Mouse (Mus musculus): ENCODE data around the gene Siah2.

Gene Siah2

DNA sequence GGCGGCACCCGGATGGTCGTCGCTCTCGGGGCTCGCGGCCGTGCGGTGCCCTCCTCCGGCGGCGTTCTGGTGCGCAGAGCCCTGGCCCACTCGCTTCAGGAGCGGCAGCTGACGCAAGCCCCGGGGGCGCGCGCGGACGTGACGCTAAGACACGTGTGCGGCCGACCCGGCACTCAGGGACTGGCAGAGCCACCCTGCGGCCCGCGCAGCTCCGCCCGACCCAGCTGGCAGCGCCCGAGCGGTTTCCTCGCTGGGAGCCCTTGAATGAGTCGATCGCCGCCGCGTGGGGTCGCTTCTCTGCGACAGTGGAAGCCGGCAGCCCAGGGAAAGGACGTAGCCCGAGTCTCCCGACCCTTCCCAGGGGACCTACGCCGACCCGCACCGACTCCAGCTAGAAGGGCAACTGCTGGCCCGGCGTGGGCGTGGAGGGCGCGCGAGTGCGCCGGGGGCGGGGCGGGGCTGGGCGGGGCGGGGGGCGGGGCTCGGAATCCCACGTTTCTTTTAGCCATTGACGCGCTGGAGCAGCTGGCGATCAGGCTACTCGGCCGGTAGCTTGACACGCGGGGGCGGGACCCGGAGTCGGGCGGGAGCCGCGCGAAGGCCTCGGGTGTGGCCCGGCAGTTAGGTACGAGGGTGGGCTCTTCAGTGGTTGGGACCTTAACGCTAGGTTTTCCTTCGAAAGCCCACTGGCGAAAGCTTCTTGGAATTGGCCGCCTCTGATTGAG is at the start of gene Siah2:
Gene Siah2, minus strand, starts transcription at position 404 of the 725 bp plus-strand sequence.
- DNase-seq: peak; percentile 91

DNA sequence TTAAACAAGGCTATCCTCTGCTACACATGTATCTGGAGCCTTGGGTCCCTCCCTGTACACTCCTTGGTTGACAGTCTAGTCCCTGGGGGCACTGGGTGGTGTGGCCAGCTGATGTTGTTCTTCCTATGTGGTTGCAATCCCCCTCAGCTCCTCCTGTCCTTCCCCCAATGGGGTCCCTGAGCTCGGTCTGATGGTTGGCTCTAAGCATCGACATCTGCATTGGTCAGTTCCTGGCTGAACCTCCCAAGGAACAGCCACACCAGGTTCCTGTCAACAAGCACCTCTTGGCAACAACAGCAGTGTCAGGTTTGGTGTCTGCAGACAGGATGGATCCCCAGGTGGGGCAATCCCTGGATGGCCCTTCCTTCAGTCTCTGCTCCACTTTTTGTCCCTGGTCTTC is 47.3 kb upstream of the Siah2 start:
- no peak for DNase-seq

DNA sequence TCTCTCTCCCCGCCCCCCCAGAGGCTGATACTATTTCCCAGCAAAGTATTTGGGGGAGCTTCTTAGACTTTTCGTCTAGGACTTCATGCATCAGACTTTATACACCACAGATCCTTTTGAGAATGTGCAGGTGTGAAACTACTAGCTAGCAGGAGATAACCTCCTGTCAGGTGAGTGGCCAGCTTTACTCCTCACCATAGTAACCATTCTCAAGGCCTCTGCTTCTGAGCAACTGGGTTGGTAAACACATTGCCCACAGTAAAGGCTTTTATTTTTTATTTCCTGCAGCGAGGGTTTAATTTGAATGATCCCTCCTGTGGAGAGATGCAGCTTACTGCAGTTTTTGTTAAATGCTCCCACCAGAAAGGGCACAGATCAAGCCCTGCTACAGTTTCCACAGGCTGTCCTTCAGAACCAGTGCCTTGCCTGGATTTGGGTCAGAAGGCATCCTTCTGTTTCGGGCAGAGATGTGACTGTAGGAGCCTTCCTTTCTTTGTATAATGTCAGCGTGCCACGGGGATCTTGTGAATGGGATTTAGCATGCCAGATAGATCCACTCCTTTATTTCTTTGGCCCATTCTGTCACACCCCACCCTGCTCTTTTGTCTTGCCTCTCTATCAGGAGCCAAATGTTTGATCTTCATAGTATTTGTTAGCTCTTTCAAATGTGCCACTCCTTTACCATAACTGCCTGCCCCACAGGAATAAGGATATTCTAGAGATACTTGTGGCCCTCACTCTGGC is 46.3 kb upstream of the Siah2 start:
- DNase-seq: no peak

DNA sequence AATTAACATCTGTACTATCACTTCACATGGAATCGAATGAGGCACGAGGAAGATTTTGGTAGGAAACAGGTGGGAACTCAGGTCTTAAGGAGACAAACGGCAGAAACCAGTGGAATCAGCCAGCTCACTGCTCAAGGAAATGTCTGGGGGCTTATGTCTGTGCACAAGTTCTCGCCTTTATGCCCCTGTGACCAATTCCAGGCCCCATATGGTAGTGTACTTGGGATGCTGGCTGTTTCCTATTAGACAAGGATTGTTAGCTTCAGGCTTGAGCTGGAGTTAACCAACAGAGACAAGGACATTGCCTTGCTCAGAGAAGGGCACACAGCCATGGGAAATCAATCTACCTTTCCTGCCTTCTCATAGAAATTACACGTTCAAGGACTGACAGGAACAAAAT is 39.3 kb upstream of the Siah2 start:
- no peak for DNase-seq

DNA sequence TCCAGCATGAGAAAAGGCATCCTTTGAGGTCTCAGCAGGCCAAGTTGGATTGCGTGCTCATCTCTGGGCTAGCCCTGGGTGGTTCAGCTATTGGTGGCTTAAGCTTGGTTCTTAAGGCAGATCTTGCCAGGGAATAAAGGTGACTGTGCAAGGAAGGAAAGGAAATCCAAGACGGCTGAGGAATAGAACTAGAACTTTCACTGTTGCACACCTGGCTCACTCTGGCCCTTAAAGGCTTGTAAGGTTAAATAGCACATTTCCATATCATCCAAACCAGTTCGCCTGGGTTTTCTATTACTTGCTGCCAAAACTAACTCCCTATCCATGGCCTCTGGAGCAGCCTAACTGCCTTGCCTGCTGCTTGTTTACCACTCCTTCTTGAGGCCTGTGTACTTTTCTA is 38.4 kb upstream of the Siah2 start:
- no peak for DNase-seq

DNA sequence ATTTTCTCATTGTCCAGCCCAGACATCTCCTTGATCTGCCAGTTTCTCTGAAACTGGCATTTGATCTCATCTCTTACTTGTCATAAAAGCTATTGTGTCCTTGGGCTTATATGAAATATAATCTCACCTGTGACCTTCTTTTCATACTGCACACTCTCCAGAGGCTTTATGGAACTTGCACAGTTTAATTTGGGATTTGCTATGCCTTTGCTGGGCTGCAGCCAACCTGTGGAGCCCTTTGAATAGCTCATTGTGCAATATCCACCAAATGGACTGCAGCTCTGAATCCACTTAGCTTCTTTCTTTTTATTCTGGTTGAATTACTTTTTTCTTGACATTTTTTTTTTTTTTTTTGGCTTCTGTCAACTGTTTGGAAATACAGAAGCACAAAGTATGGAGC is 37.3 kb upstream of the Siah2 start:
- DNase-seq: no peak

DNA sequence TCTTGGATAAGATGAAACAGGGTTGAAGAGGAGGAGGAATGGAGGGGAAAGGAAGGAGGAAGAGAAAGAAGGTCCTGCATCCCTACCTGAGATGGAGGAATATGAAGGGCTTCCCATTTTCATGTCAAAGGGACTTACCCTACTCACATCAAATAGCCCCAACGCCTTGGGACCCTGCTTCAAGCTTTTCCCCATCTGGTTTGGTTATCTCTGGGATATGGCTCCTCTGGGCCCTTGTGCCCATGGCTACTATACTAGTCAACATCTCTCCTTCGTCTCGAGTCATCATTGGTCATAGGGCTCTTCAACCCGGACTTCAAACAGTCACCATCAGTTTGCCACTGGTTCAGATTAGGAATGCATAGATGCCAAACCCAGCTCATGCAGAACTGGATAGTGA is 35.4 kb upstream of the Siah2 start:
- DNase-seq: no peak

DNA sequence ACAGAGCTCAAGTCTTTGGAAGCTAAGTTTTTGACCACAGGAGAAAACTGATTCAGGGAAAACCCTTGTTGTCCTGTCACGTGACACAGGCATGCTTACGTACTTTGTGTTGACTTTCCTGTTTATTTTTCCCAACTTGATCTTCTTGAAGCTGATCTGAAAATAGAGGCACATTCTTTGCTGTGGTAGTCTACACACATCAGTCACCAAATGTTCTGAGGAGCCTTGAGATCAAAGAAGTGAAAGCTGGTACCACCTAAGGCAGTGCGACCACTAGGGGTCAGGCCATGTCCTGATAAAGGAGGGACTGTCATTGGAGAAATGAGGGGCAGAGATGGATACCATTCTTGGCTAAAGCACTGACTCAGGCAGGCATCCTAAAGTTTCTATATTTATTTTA is 34.8 kb upstream of the Siah2 start:
- DNase-seq: peak; percentile 26

DNA sequence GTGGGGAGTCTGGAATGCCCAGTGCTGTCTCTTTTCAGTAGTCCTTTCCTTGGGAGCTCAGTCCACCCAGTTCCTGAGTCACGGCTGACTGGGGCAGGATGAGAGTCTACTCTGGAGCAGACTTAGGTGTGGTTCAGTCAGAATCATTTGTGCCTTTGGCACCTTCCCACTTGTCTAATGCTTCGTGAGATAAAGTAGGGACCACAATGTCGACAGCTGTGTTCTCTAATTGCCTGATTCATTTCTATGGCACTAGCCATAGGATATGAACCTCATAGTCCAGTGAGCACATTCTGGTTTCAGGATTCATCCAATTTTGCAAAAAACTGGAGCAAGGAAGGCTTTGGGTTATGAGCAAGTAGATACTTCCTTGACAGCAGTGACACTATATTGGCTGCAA is 34.2 kb upstream of the Siah2 start:
- no peak for DNase-seq

DNA sequence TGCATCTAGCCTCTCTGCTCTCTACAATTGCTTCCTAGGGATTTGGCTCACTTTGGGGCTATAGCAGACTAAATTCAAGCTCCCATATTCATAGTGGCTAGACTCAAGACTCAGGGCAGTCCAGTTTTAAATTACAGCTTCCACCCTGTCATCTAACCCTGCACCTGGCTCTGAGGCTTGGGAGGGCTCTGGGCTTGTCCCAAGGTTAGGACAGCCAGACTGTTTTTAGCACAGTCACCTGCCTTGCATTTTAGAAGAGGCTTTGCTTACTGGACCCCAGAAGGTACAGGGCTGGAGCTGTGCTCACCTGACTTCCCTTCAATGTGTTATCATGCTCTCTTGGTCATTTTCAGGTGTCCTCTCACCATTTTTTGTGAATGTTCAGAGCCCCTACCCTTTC is 32.6 kb upstream of the Siah2 start:
- DNase-seq: no peak

DNA sequence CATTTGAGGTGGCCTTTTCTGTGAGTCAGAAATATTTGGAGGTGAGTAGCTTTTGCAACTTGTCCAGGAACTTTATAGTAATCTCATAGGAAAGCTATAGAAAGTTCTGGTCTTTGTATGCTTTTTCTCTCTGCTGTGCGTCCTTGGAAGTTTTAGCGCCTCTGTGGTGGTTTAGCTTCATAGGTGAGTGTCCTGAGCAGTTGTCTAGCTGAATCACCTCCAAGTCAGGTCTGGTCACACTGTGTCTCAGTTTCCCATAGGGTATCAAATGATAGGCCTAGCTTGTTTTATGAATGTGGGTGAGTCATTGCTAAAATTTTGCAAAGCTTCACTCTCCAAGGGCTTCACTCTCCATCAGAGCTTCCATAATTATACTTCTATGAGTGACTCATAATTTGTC is 31.5 kb upstream of the Siah2 start:
- no peak for DNase-seq

DNA sequence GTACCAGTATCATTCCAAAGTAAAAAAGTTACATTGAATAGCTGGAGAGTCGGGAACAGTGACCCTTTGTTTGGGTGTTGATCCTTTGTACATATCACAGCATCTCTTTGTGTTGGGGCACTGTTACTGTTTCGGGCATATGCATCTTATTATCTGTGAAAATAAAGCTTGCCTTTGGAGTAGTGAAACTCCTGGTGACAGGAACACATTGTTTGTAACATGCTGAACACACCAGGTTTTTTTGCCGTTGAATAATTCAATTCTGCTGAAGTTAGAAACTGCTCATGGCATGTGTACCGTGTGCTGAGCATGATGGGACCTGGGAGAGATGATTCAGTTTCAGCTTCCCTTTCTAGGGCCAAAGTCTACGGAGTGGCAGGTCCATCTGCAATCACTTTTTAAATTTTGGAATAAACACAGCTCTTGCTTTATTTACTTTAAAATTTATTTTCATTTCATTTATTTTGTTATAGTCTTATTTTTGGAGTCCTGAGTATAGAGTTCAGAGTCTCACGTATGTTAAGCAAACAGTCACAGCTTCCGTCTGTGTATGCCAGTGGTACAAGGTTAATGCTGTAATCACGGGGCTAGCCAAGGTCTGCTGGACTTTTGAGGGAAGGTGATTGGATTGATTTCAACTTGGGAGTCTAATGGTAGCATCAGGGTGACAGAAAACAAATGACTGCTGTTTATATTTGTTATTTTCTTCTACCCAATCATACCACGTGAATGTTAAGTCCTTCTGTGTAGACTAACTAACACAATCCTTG is 27.4 kb upstream of the Siah2 start:
- DNase-seq: no peak

DNA sequence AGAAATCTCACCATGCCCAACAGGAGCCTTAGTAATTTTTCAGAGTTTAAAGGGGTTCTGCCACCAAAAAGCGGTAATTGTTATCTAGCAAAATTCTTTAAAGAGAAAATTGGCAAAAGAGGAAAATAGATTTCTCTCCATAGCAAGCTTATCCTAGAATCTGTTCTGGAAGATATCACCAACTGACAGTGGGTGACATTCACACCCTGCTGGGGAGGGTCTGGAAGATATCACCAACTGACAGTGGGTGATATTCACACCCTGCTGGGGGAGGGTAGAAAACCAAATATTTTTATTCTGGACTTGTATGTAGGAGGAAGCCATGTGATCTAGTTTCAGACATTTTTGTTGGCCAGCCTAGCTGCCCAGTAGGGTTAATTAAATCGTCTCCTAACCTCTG is 24.5 kb upstream of the Siah2 start:
- DNase-seq: no peak

DNA sequence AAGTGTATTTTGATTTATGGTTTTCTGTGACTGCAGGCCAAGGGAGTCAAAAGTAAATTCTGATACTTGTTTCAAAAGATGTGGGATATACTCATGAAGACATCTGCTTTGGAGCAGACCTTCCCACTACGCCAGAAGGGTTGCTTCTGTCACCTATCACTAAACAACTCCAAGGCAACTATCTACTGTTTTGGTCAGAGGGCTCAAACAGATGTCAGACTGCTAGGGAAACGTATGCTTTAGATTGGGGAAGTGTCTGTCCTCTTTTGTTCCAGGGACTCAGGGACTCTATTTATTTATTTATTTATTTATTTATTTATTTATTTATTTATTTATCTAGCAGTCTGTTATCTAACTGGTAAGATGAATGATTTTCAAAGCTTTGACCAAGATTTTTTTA is 22.6 kb upstream of the Siah2 start:
- DNase-seq: no peak

DNA sequence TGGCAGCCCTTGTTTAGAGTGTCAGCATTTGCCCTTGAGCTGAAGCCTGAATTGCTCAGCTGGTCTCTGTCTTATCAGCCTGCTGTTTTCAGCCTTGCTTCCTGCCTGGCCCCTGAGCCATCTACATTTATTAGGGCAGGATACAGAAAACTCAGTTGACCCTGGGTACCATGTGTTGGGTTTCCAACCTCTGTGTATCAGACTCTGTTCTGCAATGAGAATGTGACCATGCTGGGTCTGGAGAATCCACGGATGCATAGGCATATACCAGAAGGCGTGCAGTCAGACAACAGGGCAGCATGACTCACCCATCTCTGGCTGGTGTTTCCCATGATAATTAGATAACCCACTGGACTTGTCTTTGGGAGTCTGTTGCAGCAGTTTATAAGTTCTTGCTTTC is 21.8 kb upstream of the Siah2 start:
- no peak for DNase-seq

DNA sequence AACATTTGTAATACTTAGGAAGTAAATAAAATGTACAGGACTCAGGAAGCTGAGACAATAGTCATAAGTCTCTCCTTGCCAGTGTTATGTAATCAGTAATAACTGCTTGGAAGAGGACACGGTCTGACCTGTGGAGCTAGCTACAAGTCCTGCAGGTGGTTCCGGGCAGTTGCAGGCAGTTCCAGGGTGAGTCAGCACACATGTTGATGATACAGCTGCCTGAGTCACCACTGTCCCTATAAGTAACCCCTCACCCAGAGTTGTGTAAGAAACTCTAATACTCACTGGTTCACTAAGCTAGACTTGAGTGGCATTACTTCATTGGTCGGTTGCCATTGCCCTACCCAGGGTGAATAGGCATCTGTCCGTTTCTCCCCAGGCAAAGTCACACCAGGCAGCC is 21.0 kb upstream of the Siah2 start:
- no peak for DNase-seq

DNA sequence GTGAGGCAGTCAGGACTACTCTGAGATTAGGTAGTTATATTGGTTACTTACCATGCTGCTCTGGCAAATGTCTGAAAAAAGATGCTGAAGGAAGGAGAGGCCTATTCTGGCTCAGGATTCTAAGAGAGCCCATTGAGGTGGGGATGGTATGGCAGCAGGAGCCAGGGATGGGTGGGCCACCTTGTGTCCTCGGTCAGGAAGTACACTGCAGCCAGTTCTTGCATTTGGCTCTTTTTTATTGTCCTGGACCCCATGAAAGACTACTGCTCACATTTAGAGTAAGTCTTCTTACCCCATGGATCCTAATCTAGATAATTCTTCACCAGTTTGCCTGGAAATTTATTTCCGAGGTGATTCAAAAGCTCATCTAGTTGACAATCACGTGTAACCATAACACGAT is 12.3 kb upstream of the Siah2 start:
- DNase-seq: no peak

DNA sequence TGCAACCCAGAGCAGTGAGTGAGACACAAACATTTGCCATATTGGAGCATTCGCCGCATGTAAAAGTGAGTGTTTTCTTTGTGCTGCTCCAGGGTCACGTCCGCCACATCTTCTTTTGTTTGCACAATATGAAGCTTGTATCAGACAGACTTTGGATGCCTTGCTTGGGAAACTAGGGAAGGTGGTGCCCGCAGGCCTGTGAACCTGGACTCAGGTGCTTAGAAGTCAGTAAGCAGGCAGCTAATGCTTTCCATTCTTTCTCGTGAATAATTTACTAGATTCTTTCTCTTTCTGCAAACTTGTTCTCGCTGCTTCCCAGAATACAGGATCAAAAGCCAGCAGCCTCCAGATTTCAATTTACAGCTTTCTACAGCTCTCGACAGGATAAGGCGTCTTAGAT is 11.5 kb upstream of the Siah2 start:
- no peak for DNase-seq

DNA sequence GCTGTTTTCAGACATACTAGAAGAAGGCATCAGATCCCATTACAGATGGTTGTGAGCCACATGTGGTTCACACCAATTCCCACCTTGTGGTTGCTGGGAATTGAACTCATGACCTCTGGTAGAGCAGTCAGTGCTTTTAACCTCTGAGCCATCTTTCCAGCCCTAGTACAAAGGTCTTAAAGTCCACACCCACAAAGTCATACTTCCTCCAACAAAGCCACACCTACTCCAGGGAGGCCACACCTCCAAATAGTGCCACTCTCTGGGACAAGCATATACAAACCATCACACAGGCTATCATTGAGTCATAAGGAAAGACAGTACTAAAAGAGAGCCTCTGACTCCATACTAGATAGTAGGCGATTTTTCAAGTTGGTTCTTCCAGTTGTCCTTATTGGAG is 10.1 kb upstream of the Siah2 start:
- DNase-seq: no peak

DNA sequence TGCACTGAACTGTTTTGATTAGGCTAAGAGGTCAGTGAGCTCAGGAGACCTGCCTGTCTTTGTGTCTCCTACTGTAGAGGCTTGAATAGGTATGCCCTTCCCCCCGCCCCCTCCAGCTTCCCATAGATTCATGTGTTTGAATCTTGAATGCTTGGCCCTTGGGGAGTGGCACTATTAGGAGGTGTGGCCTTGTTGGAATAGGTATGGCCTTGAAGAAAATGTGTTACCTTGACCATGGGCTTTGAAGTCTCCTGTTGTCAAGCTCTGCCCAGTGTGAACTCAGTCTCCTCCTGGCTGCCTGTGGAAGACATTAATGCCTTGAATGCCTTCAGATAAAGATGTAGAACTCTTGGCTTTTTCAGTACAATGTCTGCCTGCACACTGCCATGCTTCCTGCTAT is 9.2 kb upstream of the Siah2 start:
- DNase-seq: no peak

DNA sequence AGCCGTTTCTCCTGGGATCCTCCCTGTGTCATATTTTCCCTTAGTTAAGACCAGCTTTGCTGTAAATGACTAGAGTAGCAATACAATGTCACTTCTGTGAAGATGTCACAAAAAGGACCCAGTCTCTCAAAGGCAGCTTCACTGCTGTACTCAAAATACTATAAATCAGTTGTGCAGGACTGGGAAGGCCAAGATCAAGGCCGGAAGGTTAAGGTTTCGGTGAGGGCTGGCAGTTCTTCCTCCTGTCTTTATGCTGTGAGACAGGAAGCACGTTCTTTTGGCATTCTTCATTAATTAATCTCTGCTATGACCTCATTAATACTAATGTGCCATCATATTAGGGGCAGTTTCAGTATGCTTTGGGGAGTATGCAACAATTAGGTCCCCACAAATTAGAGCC is 5.7 kb upstream of the Siah2 start:
- no peak for DNase-seq

DNA sequence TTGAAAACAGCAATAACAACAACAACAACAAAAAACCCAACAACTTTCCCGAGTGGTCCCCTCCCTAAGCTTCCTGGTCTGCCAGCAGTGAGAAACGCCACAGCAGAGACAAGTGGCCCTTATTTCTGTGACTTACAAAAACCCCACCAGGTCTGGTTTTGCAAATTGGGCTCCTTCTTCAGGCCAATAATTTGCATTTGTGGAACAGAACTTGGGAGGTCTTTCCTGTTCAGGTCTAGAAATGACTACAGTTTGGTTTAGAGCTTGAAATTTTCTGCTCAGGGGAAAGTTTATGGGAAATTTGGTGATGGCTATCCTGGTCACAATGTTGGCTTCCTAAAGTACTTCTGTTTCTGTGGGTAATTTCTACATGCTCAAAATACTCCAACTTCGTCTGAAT is 4.6 kb upstream of the Siah2 start:
- DNase-seq: no peak

DNA sequence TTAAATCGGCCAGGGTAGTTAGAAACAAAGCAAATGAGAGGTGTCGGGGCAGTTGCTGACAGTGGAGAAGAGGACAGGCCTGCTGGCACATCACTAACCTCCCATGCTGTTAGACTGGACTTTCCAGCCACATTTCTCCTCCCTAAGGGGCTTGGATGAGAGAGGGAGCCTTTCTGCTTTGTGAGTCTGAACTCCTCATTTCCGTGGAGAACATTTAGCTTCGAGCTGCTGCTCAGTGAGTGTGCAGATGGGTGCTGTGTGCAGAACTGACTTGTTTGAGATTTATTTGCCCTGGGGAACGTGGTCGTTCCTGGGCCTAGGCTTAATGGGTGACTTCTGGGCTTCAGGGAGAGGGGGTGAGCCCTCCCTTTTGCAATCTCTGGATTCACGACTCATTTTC is 3.3 kb upstream of the Siah2 start:
- no peak for DNase-seq

DNA sequence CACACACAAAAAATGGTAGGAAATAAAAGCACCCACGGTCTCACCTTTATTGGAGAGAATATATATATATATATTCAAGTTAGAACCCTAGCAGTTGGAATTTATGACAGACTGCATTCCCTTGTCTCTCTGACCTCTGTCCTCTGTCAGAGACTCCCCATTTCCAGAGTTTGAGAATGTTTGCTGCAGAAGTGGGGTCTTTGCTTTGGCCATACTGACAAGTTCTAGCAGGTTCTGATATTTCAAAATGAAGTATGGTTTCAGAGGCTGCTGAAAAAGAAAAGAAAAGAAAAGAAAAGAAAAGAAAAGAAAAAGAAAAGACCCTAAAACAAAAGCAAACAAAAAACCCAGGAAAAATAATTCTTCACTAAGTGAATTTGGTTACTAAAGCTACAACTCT is 2.8 kb upstream of the Siah2 start:
- DNase-seq: no peak

Measured in thymus, postnatal 25 days (tissue).